Mouse (Mus musculus) liver, embryonic 11.5 days (tissue): ENCODE measurements around the gene Bloc1s2. TPM values are rescaled to one million over a fixed set of nuclear protein-coding genes. Genes with fewer than 3 reads are reported as not detected.

ENCODE experiments used
- ATAC-seq: fragments of 200-750 bp; cut with Nextera tagmentation; replicated peaks from 2 replicates; pipeline ENCODE4 v1.8.0; 2017; ENCODE audit warnings: moderate number of reproducible peaks, mild to moderate bottlenecking, moderate TSS enrichment, moderate library complexity; ENCODE audit not compliant: low FRiP score
- DNase-seq: peaks from one replicate; pipeline ENCODE4 v3.0.0-alpha.2; 2017; ENCODE audit warnings: low spot score
- H3K27ac ChIP-seq: fragments of 300-500 bp; sonication (generic); 2 replicates; pipeline ENCODE4 v1.5.1; 2014; ENCODE audit warnings: mild to moderate bottlenecking, low read depth, low read length, control low read depth
- H3K27me3 ChIP-seq: fragments of 300-500 bp; sonication (generic); replicated peaks from 2 replicates; pipeline ENCODE4 v1.6.1; 2014; ENCODE audit warnings: low read length, mixed read lengths; ENCODE audit not compliant: control insufficient read depth, insufficient read depth
- H3K36me3 ChIP-seq: fragments of 300-500 bp; sonication (generic); 2 replicates; pipeline ENCODE4 v1.6.1; 2014; ENCODE audit warnings: mild to moderate bottlenecking, low read length, moderate library complexity, mixed read lengths; ENCODE audit not compliant: control insufficient read depth, insufficient read depth
- H3K4me1 ChIP-seq: fragments of 300-500 bp; sonication (generic); replicated peaks from 2 replicates; pipeline ENCODE4 v1.6.1; 2014; ENCODE audit warnings: low read length, mixed read lengths; ENCODE audit not compliant: control insufficient read depth, insufficient read depth
- H3K4me2 ChIP-seq: fragments of 300-500 bp; sonication (generic); 2 replicates; pipeline ENCODE4 v1.6.1; 2014; ENCODE audit warnings: mild to moderate bottlenecking, control low read depth, moderate library complexity
- H3K4me3 ChIP-seq: fragments of 300-500 bp; sonication (generic); 2 replicates; pipeline ENCODE4 v1.5.1; 2014; ENCODE audit warnings: low read depth, low read length, control low read depth
- H3K9ac ChIP-seq: fragments of 300-500 bp; sonication (generic); 2 replicates; pipeline ENCODE4 v1.6.1; 2014; ENCODE audit warnings: low read depth, low read length, control low read depth
- H3K9me3 ChIP-seq: fragments of 300-500 bp; sonication (generic); 2 replicates; pipeline ENCODE4 v1.6.1; 2016; ENCODE audit warnings: low read length, inconsistent platforms, mixed read lengths; ENCODE audit not compliant: control insufficient read depth
- polyA plus RNA-seq: library from polyadenylated mRNA; unstranded; fragments of >200 nt; fragmentation: Nextera tagmentation; extraction: Ambion mirVana; gene quantifications from 2 replicates; pipeline ENCODE4 v1.2.1, GENCODE M21; 2014

Gene Bloc1s2
- polyA plus RNA-seq, 1 experiment from 2014 or later: 93.0 TPM

DNA sequence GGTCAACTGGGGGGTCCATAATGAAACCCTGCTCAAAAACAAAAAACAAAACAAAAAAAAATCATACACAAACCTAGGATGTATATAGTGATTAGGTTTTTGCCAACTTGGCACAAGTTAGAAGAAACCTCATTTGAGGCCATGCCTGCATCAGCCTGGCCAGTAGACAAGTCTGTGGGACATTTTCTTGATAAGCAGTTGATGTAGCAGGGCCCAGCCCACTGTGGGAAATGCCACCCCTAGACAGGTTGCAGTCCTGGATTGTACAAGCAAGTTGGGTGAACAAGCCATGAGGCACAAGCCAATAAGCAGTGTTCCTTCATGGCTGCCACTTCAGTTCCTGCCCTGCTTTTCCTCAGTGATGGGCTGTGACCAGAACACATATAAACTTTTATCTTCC lies 45.4 kb downstream of the Bloc1s2 start:
- no peak overlapping the region for H3K9ac ChIP-seq
- ATAC-seq (no peak), DNase-seq (no peak)
- peaks cover 5% of the 10 kb centered on the region for H3K4me1 ChIP-seq
- H3K9me3 ChIP-seq: no peaks in the 10 kb centered on the region
- no peak overlapping the region for H3K27ac ChIP-seq
- H3K36me3 ChIP-seq: peaks cover 23% of the 10 kb centered on the region
- H3K27me3 ChIP-seq: no peaks in the 10 kb centered on the region
- H3K4me3 ChIP-seq: no peak overlapping the region
- no peak overlapping the region for H3K4me2 ChIP-seq

Other genes starting within 250 kb of the Bloc1s2 start
- 7.5 and 8.7 TPM in 2 replicates for gene Dnmbp, start 206.3 kb downstream of the Bloc1s2 start, polyA plus RNA-seq
- 53.7 and 53.9 TPM in 2 replicates for gene Cpn1, start 159.9 kb downstream of the Bloc1s2 start, polyA plus RNA-seq
- gene Cyp2c23, start 117.2 kb downstream of the Bloc1s2 start, polyA plus RNA-seq: 4.4 and 5.1 TPM in 2 replicates
- 22.4 and 24.2 TPM in 2 replicates for gene Erlin1, start 76.7 kb downstream of the Bloc1s2 start, polyA plus RNA-seq
- 42.2 and 44.4 TPM in 2 replicates for gene Chuk, start 39.0 kb downstream of the Bloc1s2 start, polyA plus RNA-seq
- 39.7 and 42.3 TPM in 2 replicates for gene Cwf19l1, start 10.6 kb downstream of the Bloc1s2 start, polyA plus RNA-seq
- gene Pkd2l1, start 46.0 kb upstream of the Bloc1s2 start, polyA plus RNA-seq: not detected in 2 replicates
- gene Scd3, start 56.8 kb upstream of the Bloc1s2 start, polyA plus RNA-seq: not detected in 2 replicates
- gene Scd2, start 147.2 kb upstream of the Bloc1s2 start, polyA plus RNA-seq: 212 and 231 TPM in 2 replicates
- gene Scd4, start 186.6 kb upstream of the Bloc1s2 start, polyA plus RNA-seq: 0.06 and 0.16 TPM in 2 replicates